Mouse (Mus musculus): ENCODE results near the gene Brsk1.

Gene Brsk1

GRCm38 (mm10) chr7:4690387-4690786, at the start of gene Brsk1:
Brsk1 (plus strand) TSS chr7:4690604.
- peak; percentile 78 to 81 for DNase-seq (ENCODE audit: low spot score in 2 of 2)

GRCm38 (mm10) chr7:4641155-4641554, 49.2 kb upstream of the Brsk1 start:
- no peak for DNase-seq (ENCODE audit: low spot score in 2 of 2)

GRCm38 (mm10) chr7:4641956-4642355, 48.4 kb upstream of the Brsk1 start:
- no peak for DNase-seq (ENCODE audit: low spot score in 2 of 2)

GRCm38 (mm10) chr7:4643225-4643624, 47.2 kb upstream of the Brsk1 start:
- no peak for DNase-seq (ENCODE audit: low spot score in 2 of 2)

- DNase-seq (ENCODE audit: low spot score in 2 of 2): no peak
These were observed 43.6 kb upstream of the Brsk1 start for GRCm38 (mm10) chr7:4646806-4647205.

- DNase-seq (ENCODE audit: low spot score in 2 of 2): no peak
These were observed 43.1 kb upstream of the Brsk1 start for GRCm38 (mm10) chr7:4647291-4647690.

- DNase-seq (ENCODE audit: low spot score in 2 of 2): no peak
These were observed 42.4 kb upstream of the Brsk1 start for GRCm38 (mm10) chr7:4647992-4648391.

- no peak for DNase-seq (ENCODE audit: low spot score in 2 of 2)
These were observed 38.8 kb upstream of the Brsk1 start for GRCm38 (mm10) chr7:4651581-4651980.

- no peak for DNase-seq (ENCODE audit: low spot score in 2 of 2)
These were observed 37.7 kb upstream of the Brsk1 start for GRCm38 (mm10) chr7:4652726-4653125.

GRCm38 (mm10) chr7:4653351-4653750, 37.1 kb upstream of the Brsk1 start:
- DNase-seq (ENCODE audit: low spot score in 2 of 2): no peak

- peak in 1 of 2 experiments; percentile 45 for DNase-seq (ENCODE audit: low spot score in 2 of 2)
These were observed 36.6 kb upstream of the Brsk1 start for GRCm38 (mm10) chr7:4653780-4654179.

- no peak for DNase-seq (ENCODE audit: low spot score in 2 of 2)
These were observed 36.2 kb upstream of the Brsk1 start for GRCm38 (mm10) chr7:4654221-4654620.

- DNase-seq (ENCODE audit: low spot score in 2 of 2): no peak
These were observed 35.0 kb upstream of the Brsk1 start for GRCm38 (mm10) chr7:4655393-4655792.

GRCm38 (mm10) chr7:4655916-4656315, 34.5 kb upstream of the Brsk1 start:
- no peak for DNase-seq (ENCODE audit: low spot score in 2 of 2)

GRCm38 (mm10) chr7:4656818-4657217, 33.6 kb upstream of the Brsk1 start:
- DNase-seq (ENCODE audit: low spot score in 2 of 2): no peak

GRCm38 (mm10) chr7:4657521-4658127, 32.8 kb upstream of the Brsk1 start:
- peak; percentile 31 to 62 for DNase-seq (ENCODE audit: low spot score in 2 of 2)

- no peak for DNase-seq (ENCODE audit: low spot score in 2 of 2)
These were observed 32.1 kb upstream of the Brsk1 start for GRCm38 (mm10) chr7:4658128-4658907.

GRCm38 (mm10) chr7:4658912-4659551, 31.4 kb upstream of the Brsk1 start, which contains the start of gene Ppp6r1:
Ppp6r1 (minus strand) TSS chr7:4659019.
- DNase-seq (ENCODE audit: low spot score in 2 of 2): peak; percentile 97

GRCm38 (mm10) chr7:4659911-4660443, 30.4 kb upstream of the Brsk1 start:
- no peak for DNase-seq (ENCODE audit: low spot score in 2 of 2)

GRCm38 (mm10) chr7:4663179-4663578, 27.2 kb upstream of the Brsk1 start:
- no peak for DNase-seq (ENCODE audit: low spot score in 2 of 2)

GRCm38 (mm10) chr7:4663742-4664141, 26.7 kb upstream of the Brsk1 start:
- no peak for DNase-seq (ENCODE audit: low spot score in 2 of 2)

- DNase-seq (ENCODE audit: low spot score in 2 of 2): no peak
These were observed 23.5 kb upstream of the Brsk1 start for GRCm38 (mm10) chr7:4666871-4667270.

Data from right cerebral cortex, postnatal 36 days (tissue).